Mouse (Mus musculus): ENCODE measurements around the gene Nkpd1. TPM values are rescaled to one million over a fixed set of nuclear protein-coding genes. Genes with fewer than 3 reads are reported as not detected.
"Not testable (repeated sequence)": the region's sequence is repeated elsewhere in the genome, so short reads cannot be mapped to it uniquely, and the experiment has no call there.

The Nkpd1 gene
- total RNA-seq, 1 experiment from 2014 or later = not detected

GRCm38 (mm10) chr7:19501658-19502057, 16.0 kb upstream of the Nkpd1 start:
- peak; percentile 29 for ATAC-seq (replicated peaks; ENCODE audit: insufficient number of reproducible peaks, low FRiP score, low TSS enrichment, poor library complexity, severe bottlenecking)

- no peak for ATAC-seq (replicated peaks; ENCODE audit: insufficient number of reproducible peaks, low FRiP score, low TSS enrichment, poor library complexity, severe bottlenecking)
Measured at GRCm38 (mm10) chr7:19503481-19504068, 14.1 kb upstream of the Nkpd1 start.

- ATAC-seq (replicated peaks; ENCODE audit: insufficient number of reproducible peaks, low FRiP score, low TSS enrichment, poor library complexity, severe bottlenecking) = no peak
Measured at GRCm38 (mm10) chr7:19506326-19506725, 11.3 kb upstream of the Nkpd1 start.

- ATAC-seq (replicated peaks; ENCODE audit: insufficient number of reproducible peaks, low FRiP score, low TSS enrichment, poor library complexity, severe bottlenecking) = no peak
Measured at GRCm38 (mm10) chr7:19506969-19507611, 10.5 kb upstream of the Nkpd1 start.

GRCm38 (mm10) chr7:19507612-19507981, 10.0 kb upstream of the Nkpd1 start:
- no peak for ATAC-seq (replicated peaks; ENCODE audit: insufficient number of reproducible peaks, low FRiP score, low TSS enrichment, poor library complexity, severe bottlenecking)

- peak; percentile 89 for ATAC-seq (replicated peaks; ENCODE audit: insufficient number of reproducible peaks, low FRiP score, low TSS enrichment, poor library complexity, severe bottlenecking)
Measured at GRCm38 (mm10) chr7:19508150-19508923, 9.3 kb upstream of the Nkpd1 start, which contains the start of the genes Bloc1s3 and Trappc6a. Bloc1s3 (minus strand) TSS chr7:19508367. Trappc6a (plus strand) TSS chr7:19508395.

- ATAC-seq (replicated peaks; ENCODE audit: insufficient number of reproducible peaks, low FRiP score, low TSS enrichment, poor library complexity, severe bottlenecking) = no peak
Measured at GRCm38 (mm10) chr7:19508924-19509568, 8.6 kb upstream of the Nkpd1 start.

- ATAC-seq (replicated peaks; ENCODE audit: insufficient number of reproducible peaks, low FRiP score, low TSS enrichment, poor library complexity, severe bottlenecking) = no peak
Measured at GRCm38 (mm10) chr7:19509786-19510185, 7.9 kb upstream of the Nkpd1 start.

- ATAC-seq (replicated peaks; ENCODE audit: insufficient number of reproducible peaks, low FRiP score, low TSS enrichment, poor library complexity, severe bottlenecking) = not testable (repeated sequence)
Measured at GRCm38 (mm10) chr7:19511934-19512333, 5.7 kb upstream of the Nkpd1 start.

- no peak for ATAC-seq (replicated peaks; ENCODE audit: insufficient number of reproducible peaks, low FRiP score, low TSS enrichment, poor library complexity, severe bottlenecking)
Measured at GRCm38 (mm10) chr7:19512353-19512752, 5.3 kb upstream of the Nkpd1 start.

- ATAC-seq (replicated peaks; ENCODE audit: insufficient number of reproducible peaks, low FRiP score, low TSS enrichment, poor library complexity, severe bottlenecking) = no peak
Measured at GRCm38 (mm10) chr7:19520032-19520431, 2.4 kb downstream of the Nkpd1 start.

- no peak for ATAC-seq (replicated peaks; ENCODE audit: insufficient number of reproducible peaks, low FRiP score, low TSS enrichment, poor library complexity, severe bottlenecking)
Measured at GRCm38 (mm10) chr7:19523017-19523756, 5.5 kb downstream of the Nkpd1 start.

GRCm38 (mm10) chr7:19523757-19524419, 6.2 kb downstream of the Nkpd1 start:
- 0 out of 2 replicates have a peak, but pooled peaks have one; percentile 10 for ATAC-seq (replicated peaks; ENCODE audit: insufficient number of reproducible peaks, low FRiP score, low TSS enrichment, poor library complexity, severe bottlenecking)

- ATAC-seq (replicated peaks; ENCODE audit: insufficient number of reproducible peaks, low FRiP score, low TSS enrichment, poor library complexity, severe bottlenecking) = no peak
Measured at GRCm38 (mm10) chr7:19524420-19525104, 6.9 kb downstream of the Nkpd1 start.

GRCm38 (mm10) chr7:19525105-19525481, 7.5 kb downstream of the Nkpd1 start:
- ATAC-seq (replicated peaks; ENCODE audit: insufficient number of reproducible peaks, low FRiP score, low TSS enrichment, poor library complexity, severe bottlenecking) = no peak

GRCm38 (mm10) chr7:19531077-19531476, 13.4 kb downstream of the Nkpd1 start:
- ATAC-seq (replicated peaks; ENCODE audit: insufficient number of reproducible peaks, low FRiP score, low TSS enrichment, poor library complexity, severe bottlenecking) = no peak

GRCm38 (mm10) chr7:19532240-19532639, 14.6 kb downstream of the Nkpd1 start:
- no peak for ATAC-seq (replicated peaks; ENCODE audit: insufficient number of reproducible peaks, low FRiP score, low TSS enrichment, poor library complexity, severe bottlenecking)

- ATAC-seq (replicated peaks; ENCODE audit: insufficient number of reproducible peaks, low FRiP score, low TSS enrichment, poor library complexity, severe bottlenecking) = no peak
Measured at GRCm38 (mm10) chr7:19534676-19535075, 17.0 kb downstream of the Nkpd1 start.
